Mouse (Mus musculus) heart, embryonic 12.5 days (tissue): ENCODE data around the gene Scfd2. TPM values are rescaled to one million over a fixed set of nuclear protein-coding genes. Genes with fewer than 3 reads are reported as not detected.

ENCODE experiments used
- ATAC-seq: fragments of 200-750 bp; cut with Nextera tagmentation; 2 replicates; pipeline ENCODE4 v1.8.0; 2017; ENCODE audit warnings: moderate TSS enrichment, moderate library complexity; ENCODE audit not compliant: insufficient number of reproducible peaks, low FRiP score
- H3K27ac ChIP-seq: fragments of 300-500 bp; sonication (generic); 2 replicates; pipeline ENCODE4 v1.5.1; 2016; ENCODE audit warnings: mild to moderate bottlenecking, moderate library complexity; ENCODE audit not compliant: poor library complexity, severe bottlenecking
- H3K27me3 ChIP-seq: fragments of 300-500 bp; sonication (generic); replicated peaks from 2 replicates; pipeline ENCODE4 v1.6.1; 2016; ENCODE audit warnings: mild to moderate bottlenecking, moderate library complexity
- H3K36me3 ChIP-seq: fragments of 300-500 bp; sonication (generic); 2 replicates; pipeline ENCODE4 v1.6.1; 2016; ENCODE audit warnings: mild to moderate bottlenecking, moderate library complexity
- H3K4me1 ChIP-seq: fragments of 300-500 bp; sonication (generic); replicated peaks from 2 replicates; pipeline ENCODE4 v1.6.1; 2016; ENCODE audit warnings: mild to moderate bottlenecking
- H3K4me2 ChIP-seq: fragments of 300-500 bp; sonication (generic); 2 replicates; pipeline ENCODE4 v1.6.1; 2016; ENCODE audit warnings: mild to moderate bottlenecking, moderate library complexity
- H3K4me3 ChIP-seq: fragments of 300-500 bp; sonication (generic); 2 replicates; pipeline ENCODE4 v1.5.1; 2016; ENCODE audit warnings: mild to moderate bottlenecking
- H3K9ac ChIP-seq: fragments of 300-500 bp; sonication (generic); 2 replicates; pipeline ENCODE4 v1.6.1; 2016; ENCODE audit warnings: mild to moderate bottlenecking, moderate library complexity
- H3K9me3 ChIP-seq: fragments of 300-500 bp; sonication (generic); replicated peaks from 2 replicates; pipeline ENCODE4 v1.6.1; 2016; ENCODE audit warnings: mild to moderate bottlenecking, moderate library complexity
- WGBS: fragments of 180-500 bp; shearing (Covaris S2); methylation state at CpG from one replicate; pipeline ENCODE4 v1.1.7; 2016; 5-methylcytosine and 5-hydroxymethylcytosine counted together
- polyA plus RNA-seq: library from polyadenylated mRNA; unstranded; fragments of >200 nt; fragmentation: Nextera tagmentation; extraction: Ambion mirVana; gene quantifications from 2 replicates; pipeline ENCODE4 v1.2.1, GENCODE M21; 2016

Scfd2 gene
- polyA plus RNA-seq, 1 experiment from 2014 or later: 13.6 TPM

GRCm38 (mm10) chr5:74240298-74240697, 291.3 kb downstream of the Scfd2 start:
- no peak for ATAC-seq
- H3K4me2 ChIP-seq: no peak overlapping the region
- H3K4me1 ChIP-seq: peaks cover 38% of the 10 kb centered on the region
- no peaks in the 10 kb centered on the region for H3K36me3 ChIP-seq
- H3K9me3 ChIP-seq: no peaks in the 10 kb centered on the region
- no peak overlapping the region for H3K9ac ChIP-seq
- no peaks in the 10 kb centered on the region for H3K27me3 ChIP-seq
- H3K27ac ChIP-seq: no peak overlapping the region
- WGBS: 59% methylated on average over 8 of the region's 8 CpGs
- H3K4me3 ChIP-seq: no peak overlapping the region

- Histone ChIP-seq H3K36me3 (no peaks in the 10 kb centered on the region), H3K4me3 (no peak overlapping the region), H3K9me3 (no peaks in the 10 kb centered on the region), H3K27me3 (no peaks in the 10 kb centered on the region), H3K4me1 (peaks cover 31% of the 10 kb centered on the region), H3K27ac (no peak overlapping the region), H3K4me2 (no peak overlapping the region), H3K9ac (no peak overlapping the region)
- 81% methylated on average over 1 of the region's 1 CpGs for WGBS
- no peak for ATAC-seq
Measured at GRCm38 (mm10) chr5:74239369-74239768, 292.2 kb downstream of the Scfd2 start.

GRCm38 (mm10) chr5:74233808-74234207, 297.8 kb downstream of the Scfd2 start:
- Histone ChIP-seq H3K36me3 (no peaks in the 10 kb centered on the region), H3K9ac (no peak overlapping the region), H3K9me3 (no peaks in the 10 kb centered on the region), H3K4me1 (peaks cover 40% of the 10 kb centered on the region), H3K4me3 (no peak overlapping the region), H3K4me2 (no peak overlapping the region), H3K27me3 (no peaks in the 10 kb centered on the region), H3K27ac (no peak overlapping the region)
- 82% methylated on average over 7 of the region's 7 CpGs for WGBS
- ATAC-seq: no peak

DNA sequence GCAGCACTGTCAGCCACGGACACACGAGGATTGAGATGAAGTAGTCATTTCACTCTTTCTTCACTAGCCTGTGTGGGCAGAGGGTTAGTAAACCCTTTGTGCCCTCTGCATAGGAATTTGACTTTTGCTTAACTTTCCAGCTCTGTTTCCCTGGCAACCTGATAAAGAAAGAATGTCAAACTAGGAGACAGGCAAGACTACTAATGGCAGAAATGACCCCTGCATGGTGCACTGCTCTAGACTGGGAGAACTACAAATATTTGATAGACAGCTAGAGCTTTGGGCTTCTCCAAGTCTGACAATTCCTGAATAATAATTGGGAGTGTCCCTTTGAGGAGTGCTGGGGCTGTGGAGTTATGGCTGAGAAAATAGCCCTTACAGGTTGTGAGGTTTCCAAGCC, 301.0 kb downstream of the Scfd2 start:
- WGBS: 22% methylated on average over 2 of the region's 2 CpGs
- Histone ChIP-seq H3K27me3 (no peaks in the 10 kb centered on the region), H3K9me3 (no peaks in the 10 kb centered on the region), H3K36me3 (no peaks in the 10 kb centered on the region), H3K9ac (no peak overlapping the region; the same call in 1 of the 2 replicates), H3K4me2 (peak overlapping the region; percentile 4; the same call in 1 of the 2 replicates), H3K4me3 (no peak overlapping the region), H3K4me1 (peaks cover 25% of the 10 kb centered on the region), H3K27ac (peak overlapping the region; percentile 65)
- ATAC-seq: peak; percentile 30; the same call in 1 of the 2 replicates

DNA sequence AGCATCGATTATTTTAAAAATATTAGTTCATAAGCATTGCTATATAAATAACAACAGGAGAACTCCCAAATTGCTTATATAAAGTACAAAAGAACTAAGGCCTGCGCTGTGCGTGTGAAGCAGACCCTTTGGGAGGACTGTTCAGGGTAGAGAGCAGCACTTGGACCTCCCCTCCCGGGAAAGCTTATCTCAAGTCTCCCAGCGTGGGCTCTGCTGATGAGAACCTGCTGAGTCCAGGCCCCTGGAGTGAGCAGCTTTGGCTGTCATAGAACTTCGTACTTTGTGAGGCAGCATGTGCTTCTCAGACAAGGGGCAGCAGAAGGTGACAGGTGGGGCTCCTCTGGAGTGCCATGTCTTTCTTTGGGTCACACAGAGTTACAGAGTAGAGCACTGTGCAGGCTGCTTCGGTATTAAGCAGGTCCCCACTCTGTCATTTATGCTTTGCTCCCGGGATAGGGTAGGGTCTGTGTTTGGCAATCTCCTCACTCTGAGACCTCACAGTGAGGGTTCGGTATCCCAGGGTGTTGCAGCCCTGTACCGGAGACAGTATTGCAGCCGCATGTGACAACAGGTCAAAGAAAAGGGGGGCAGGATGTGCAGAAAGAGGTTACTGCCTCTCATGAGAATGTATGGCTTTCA, 301.7 kb downstream of the Scfd2 start:
- peak overlapping the region; percentile 4; the same call in 1 of the 2 replicates for H3K4me2 ChIP-seq
- no peaks in the 10 kb centered on the region for H3K36me3 ChIP-seq
- ATAC-seq: peak; percentile 56; the same call in 1 of the 2 replicates
- no peak overlapping the region; the same call in 1 of the 2 replicates for H3K9ac ChIP-seq
- WGBS: 21% methylated on average over 11 of the region's 11 CpGs
- no peaks in the 10 kb centered on the region for H3K9me3 ChIP-seq
- H3K4me3 ChIP-seq: no peak overlapping the region
- H3K27ac ChIP-seq: peak overlapping the region; percentile 65
- H3K4me1 ChIP-seq: peaks cover 24% of the 10 kb centered on the region
- no peaks in the 10 kb centered on the region for H3K27me3 ChIP-seq

DNA sequence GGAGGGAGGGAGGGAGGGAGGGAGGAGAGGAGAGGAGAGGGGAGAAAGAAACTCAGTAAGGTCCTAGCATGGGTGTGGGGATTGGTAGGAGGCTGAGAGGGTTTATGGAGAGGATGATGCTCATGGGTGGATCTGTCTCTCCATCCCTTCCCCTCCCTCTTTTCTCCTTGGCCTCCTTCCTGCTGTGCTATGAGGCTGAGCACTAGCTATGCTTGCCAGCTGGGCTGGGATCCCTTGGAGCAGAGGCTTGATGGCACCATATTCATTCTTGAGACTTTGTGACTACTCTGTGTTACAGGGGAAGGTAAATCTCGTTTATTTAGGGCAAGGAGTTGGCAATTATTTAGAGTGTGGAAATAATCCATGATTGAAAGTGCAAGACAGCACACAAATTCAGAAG, 302.6 kb downstream of the Scfd2 start:
- no peak overlapping the region for H3K4me3 ChIP-seq
- H3K27ac ChIP-seq: no peak overlapping the region
- no peaks in the 10 kb centered on the region for H3K9me3 ChIP-seq
- 72% methylated on average over 1 of the region's 1 CpGs for WGBS
- no peak overlapping the region for H3K9ac ChIP-seq
- no peaks in the 10 kb centered on the region for H3K27me3 ChIP-seq
- no peak overlapping the region for H3K4me2 ChIP-seq
- H3K36me3 ChIP-seq: no peaks in the 10 kb centered on the region
- peaks cover 24% of the 10 kb centered on the region for H3K4me1 ChIP-seq
- no peak for ATAC-seq

- no peak overlapping the region for H3K27ac ChIP-seq
- H3K9me3 ChIP-seq: no peaks in the 10 kb centered on the region
- no peaks in the 10 kb centered on the region for H3K27me3 ChIP-seq
- no peak overlapping the region for H3K9ac ChIP-seq
- ATAC-seq: no peak
- no peaks in the 10 kb centered on the region for H3K36me3 ChIP-seq
- H3K4me3 ChIP-seq: no peak overlapping the region
- H3K4me1 ChIP-seq: peaks cover 24% of the 10 kb centered on the region
- 84% methylated on average over 6 of the region's 6 CpGs for WGBS
- H3K4me2 ChIP-seq: no peak overlapping the region
Measured at GRCm38 (mm10) chr5:74227352-74227751, 304.2 kb downstream of the Scfd2 start.

- Histone ChIP-seq H3K4me1 (peaks cover 20% of the 10 kb centered on the region), H3K4me2 (no peak overlapping the region), H3K9me3 (no peaks in the 10 kb centered on the region), H3K9ac (no peak overlapping the region), H3K36me3 (no peaks in the 10 kb centered on the region), H3K27me3 (no peaks in the 10 kb centered on the region), H3K27ac (no peak overlapping the region), H3K4me3 (no peak overlapping the region)
- ATAC-seq: no peak
- 81% methylated on average over 5 of the region's 5 CpGs for WGBS
Measured at GRCm38 (mm10) chr5:74226183-74226582, 305.4 kb downstream of the Scfd2 start.

DNA sequence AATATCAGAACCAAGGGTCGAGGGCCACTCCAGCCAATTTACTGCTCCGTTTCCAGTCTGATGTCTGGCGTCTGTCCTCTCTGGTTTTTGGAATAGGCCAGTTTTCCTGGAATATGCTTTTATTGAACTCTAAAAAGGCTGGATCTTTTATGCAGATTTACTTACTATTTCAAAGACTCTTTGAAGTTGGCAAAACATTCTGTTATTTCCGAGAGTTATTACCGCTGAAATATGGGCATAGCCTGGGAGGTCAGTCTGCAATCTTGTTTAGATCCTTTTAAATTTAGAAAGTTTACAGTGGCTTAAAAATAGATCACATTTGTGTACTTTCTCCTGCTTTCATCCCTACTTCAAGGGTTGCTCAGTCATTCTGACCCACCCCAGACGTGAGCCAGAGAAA, 307.1 kb downstream of the Scfd2 start:
- 0 out of 2 replicates have a peak, but pooled peaks cover 10% of the 10 kb centered on the region for H3K4me1 ChIP-seq
- ATAC-seq: no peak
- H3K9ac ChIP-seq: no peak overlapping the region
- WGBS: 80% methylated on average over 6 of the region's 6 CpGs
- H3K27me3 ChIP-seq: no peaks in the 10 kb centered on the region
- no peaks in the 10 kb centered on the region for H3K36me3 ChIP-seq
- no peak overlapping the region for H3K4me3 ChIP-seq
- H3K4me2 ChIP-seq: no peak overlapping the region
- H3K27ac ChIP-seq: no peak overlapping the region
- no peaks in the 10 kb centered on the region for H3K9me3 ChIP-seq

DNA sequence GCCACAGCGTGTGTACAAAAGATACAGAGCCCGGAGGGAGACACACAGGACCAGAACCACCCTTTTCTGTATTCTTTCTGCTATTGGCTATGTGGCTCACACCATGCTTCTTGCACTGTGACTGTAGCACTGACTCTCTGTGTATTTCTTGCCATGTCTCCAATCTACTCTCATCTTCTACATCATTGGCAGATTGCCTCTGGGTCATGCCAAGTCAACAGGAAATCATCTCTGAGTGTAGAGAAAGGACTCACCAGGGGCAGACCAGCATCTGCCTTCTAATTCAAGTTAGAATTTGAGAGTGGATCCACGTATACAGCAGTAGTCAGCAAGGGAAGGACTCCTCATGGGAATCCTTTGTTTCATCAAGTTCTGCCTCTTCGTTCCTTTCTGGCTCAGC, 308.9 kb downstream of the Scfd2 start:
- no peak overlapping the region for H3K4me2 ChIP-seq
- 0 out of 2 replicates have a peak, but pooled peaks cover 3% of the 10 kb centered on the region for H3K4me1 ChIP-seq
- WGBS: 79% methylated on average over 4 of the region's 4 CpGs
- H3K4me3 ChIP-seq: no peak overlapping the region
- no peak overlapping the region for H3K9ac ChIP-seq
- H3K27ac ChIP-seq: no peak overlapping the region
- no peaks in the 10 kb centered on the region for H3K36me3 ChIP-seq
- ATAC-seq: no peak
- no peaks in the 10 kb centered on the region for H3K9me3 ChIP-seq
- H3K27me3 ChIP-seq: no peaks in the 10 kb centered on the region

DNA sequence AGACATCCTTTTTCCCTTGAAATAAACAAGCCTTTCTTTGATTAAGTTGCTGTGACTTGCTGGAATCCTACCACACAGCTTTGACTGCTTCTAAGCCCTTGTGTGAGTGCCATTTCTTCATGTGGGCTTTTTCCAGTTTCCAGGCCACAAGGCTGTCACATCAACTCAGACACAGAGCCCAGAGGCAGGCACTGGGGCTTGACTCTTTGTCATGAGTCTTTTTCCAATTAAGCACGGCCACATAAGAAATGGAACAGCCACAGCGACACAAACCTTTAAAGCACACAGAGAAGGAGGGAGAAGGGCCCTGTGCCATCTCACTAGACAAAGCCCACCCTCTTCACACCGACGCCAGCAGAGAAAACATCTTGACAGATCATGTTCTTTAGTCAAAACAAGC, 313.0 kb downstream of the Scfd2 start:
- WGBS: 76% methylated on average over 4 of the region's 4 CpGs
- H3K9ac ChIP-seq: no peak overlapping the region
- H3K4me1 ChIP-seq: peaks cover 19% of the 10 kb centered on the region
- no peak overlapping the region for H3K27ac ChIP-seq
- H3K27me3 ChIP-seq: no peaks in the 10 kb centered on the region
- H3K36me3 ChIP-seq: no peaks in the 10 kb centered on the region
- no peak overlapping the region for H3K4me2 ChIP-seq
- no peak for ATAC-seq
- H3K9me3 ChIP-seq: no peaks in the 10 kb centered on the region
- H3K4me3 ChIP-seq: no peak overlapping the region

- H3K9ac ChIP-seq: no peak overlapping the region
- ATAC-seq: no peak
- no peaks in the 10 kb centered on the region for H3K27me3 ChIP-seq
- no peak overlapping the region for H3K4me2 ChIP-seq
- H3K4me1 ChIP-seq: peaks cover 30% of the 10 kb centered on the region
- H3K36me3 ChIP-seq: no peaks in the 10 kb centered on the region
- H3K9me3 ChIP-seq: no peaks in the 10 kb centered on the region
- 0 out of 2 replicates have a peak overlapping the region, but pooled peaks have one; percentile 27 for H3K27ac ChIP-seq
- 46% methylated on average over 4 of the region's 4 CpGs for WGBS
- no peak overlapping the region for H3K4me3 ChIP-seq
Measured at GRCm38 (mm10) chr5:74215125-74215524, 316.4 kb downstream of the Scfd2 start.
